Mouse (Mus musculus): ENCODE measurements around the gene Tbc1d2b.

Gene Tbc1d2b

GRCm38 (mm10) chr9:90242855-90243254 lies 27.7 kb downstream of the Tbc1d2b start:
- DNase-seq (ENCODE audit: low read depth, low spot score): no peak

DNA sequence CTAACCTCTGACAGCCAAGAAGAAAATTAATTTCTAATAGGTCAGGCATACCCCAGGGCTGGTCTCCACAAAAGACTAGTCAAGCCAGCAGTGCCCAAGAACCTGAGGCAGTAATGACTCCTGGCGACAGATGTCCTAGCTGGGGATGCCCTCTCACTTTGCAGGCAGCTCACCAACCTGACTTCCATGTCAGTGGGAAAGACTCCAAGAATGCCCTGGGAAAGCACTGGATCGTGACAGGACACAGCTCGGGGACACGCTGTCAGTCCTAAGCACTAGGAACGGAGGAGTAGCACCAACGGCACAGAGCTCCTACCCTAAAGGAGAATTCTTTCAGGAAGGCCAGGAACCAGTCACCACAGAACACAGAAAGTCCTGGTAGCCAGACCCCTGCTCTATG lies 28.3 kb downstream of the Tbc1d2b start:
- no peak for DNase-seq (ENCODE audit: low read depth, low spot score)

DNA sequence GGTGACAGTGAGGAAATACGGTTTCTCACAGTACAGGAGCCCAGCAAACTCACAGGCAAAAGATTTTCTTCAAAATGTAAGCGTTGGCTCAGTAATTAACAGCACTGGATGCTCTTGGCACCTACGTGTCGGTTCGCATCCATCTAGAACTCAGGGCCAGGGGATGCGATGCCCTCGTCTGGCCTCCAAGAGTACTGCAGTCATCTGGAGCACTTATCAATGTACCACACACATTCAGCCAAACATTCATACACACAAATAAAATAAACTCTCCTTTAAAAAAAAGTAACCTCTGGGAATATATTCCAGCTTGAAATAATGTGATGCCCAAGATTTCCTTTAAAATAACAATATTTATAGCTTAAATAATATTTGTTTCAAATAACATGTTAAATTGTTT lies 29.0 kb downstream of the Tbc1d2b start:
- DNase-seq (ENCODE audit: low read depth, low spot score): peak; percentile 41

DNA sequence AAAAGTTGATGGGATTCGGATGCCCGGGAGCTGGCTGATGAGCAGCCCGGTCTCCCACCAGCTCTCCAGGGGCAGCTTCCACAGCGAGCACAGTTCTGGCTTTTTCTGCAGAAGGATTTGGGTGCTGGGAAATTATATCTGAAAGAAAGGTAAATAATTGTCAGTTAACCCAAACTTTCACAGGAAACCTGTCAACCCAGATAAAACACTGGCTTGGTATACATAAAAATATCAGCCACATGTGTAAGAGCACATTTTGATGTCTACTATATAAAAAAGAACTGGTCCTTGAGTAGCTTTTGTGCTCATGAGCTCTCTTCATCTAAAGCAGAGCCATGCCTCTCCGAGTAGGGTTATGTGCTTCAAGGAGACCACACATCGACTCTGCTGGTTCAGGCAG lies 29.6 kb downstream of the Tbc1d2b start:
- no peak for DNase-seq (ENCODE audit: low read depth, low spot score)

DNA sequence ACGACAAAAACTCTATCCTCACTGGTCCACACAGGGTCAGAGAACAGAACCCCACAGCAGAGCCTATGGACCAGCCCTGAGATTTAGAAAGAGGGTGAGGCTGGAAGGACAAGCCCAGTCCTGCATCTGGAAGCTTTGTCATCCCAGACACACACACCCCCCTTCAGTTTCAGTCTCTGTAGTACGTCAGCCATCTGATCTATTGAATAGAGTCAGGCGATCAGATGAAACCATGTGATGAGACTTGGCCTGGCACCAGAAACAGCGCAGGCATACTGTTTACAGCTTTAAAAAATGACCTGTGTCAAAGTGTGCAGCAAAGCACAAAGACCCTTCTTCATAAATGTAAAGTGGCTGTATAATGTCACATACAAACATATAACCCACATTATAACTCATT lies 30.0 kb downstream of the Tbc1d2b start:
- DNase-seq (ENCODE audit: low read depth, low spot score): no peak

DNA sequence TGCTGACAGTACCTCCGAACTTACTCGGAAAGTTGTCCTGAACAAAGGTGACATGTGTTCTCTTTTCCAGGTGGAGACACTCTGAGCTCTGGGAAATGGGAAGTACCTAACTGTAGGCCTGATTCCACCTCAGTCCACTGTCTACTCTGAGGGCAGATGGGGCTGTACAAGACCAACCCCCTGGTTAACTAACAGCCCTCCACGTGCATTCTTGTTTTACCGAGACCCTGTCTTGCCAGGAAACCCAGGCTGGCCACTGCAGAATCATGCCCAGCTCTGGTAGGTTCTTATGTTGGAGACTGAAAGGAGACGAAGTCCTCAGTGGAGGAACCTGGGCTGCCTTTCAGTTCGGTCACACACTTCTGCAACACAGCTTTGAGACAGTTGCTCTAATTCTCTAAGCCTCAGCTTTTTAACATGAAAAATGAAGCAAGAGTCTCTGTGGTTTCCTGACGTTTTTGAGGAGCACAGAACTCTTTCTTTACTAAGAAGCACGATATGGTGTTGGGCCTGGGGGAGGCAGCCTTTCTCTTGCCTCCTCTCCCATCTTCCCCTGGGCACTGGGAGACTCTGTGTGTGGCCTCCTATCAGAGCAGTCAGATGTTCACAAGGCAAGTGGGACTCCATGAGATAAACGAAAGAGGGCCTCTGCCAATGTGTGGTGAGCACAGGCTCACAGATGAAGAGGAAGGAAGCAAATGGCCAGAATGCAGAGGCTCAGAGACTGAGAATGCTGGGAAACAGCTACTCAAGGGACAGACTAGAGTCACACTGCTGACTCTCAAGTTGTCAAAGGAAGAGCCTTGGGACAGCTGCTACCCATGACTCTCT lies 33.2 kb downstream of the Tbc1d2b start:
- DNase-seq (ENCODE audit: low read depth, low spot score): no peak

DNA sequence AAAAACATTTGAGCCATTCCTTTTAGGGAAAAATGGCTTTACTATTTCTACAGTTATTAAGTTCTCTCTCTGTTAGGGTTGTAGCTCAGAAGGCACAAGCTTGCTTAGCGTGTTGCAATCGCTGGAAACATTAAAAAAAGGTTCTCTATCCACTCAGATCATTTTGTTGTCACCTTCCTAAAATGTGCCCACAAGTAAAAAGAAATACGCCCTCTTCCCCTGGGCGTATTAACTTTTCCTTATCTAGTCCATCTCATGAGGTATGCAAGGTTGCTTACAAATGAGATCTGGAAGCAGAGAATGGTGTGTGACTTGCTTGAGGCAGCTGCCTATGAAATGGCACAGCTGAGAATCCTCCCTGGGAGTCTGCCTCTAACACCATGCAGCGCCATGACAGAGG lies 33.8 kb downstream of the Tbc1d2b start:
- DNase-seq (ENCODE audit: low read depth, low spot score): no peak

- DNase-seq (ENCODE audit: low read depth, low spot score): no peak
Observed at GRCm38 (mm10) chr9:90235258-90235882, 35.2 kb downstream of the Tbc1d2b start.

DNA sequence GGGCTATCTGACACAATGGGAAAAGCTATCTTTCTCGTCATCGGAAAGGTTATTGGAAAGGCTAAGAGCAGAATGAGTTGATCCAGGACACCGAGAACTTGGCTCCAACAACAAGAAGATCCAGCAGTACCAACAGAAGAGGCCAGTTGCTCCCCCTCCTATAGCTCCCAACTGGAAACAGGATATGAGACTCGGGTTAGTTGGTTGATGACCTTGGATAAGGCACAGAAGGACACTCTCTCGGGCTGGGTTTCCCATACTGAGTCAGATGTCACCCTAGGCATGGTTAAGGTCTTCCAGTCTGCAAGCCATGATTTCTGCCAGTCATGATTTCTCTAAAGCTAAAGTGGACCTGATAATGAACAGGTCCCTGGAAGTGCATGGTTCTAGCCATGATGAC lies 35.8 kb downstream of the Tbc1d2b start:
- no peak for DNase-seq (ENCODE audit: low read depth, low spot score)

DNA sequence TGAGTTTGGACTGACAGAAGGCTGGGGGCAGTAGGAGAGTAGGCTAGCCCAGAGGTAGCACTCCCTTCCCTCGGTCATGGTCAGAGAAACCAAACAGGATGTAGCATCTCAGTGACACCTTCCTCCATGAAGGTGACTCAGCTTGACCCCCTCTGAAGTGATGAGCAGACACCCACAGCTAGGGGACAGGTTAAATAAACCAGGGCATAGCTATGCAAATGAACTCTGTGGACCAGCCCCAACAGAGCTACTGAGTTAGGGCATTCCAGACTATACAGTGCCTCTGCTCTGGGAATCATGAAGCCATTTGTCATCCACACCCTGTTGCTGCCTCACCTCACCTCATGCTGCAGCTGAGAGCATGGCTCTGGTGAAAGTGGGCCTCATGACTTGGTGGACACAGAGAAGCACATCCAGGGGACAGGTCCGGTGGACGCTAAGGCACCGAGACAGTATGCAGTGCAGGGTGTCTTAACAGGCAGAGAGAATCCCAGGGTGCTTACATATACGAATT lies 36.6 kb downstream of the Tbc1d2b start:
- peak; percentile 19 for DNase-seq (ENCODE audit: low read depth, low spot score)

GRCm38 (mm10) chr9:90232781-90233690 lies 37.6 kb downstream of the Tbc1d2b start:
- no peak for DNase-seq (ENCODE audit: low read depth, low spot score)

GRCm38 (mm10) chr9:90227171-90227570 lies 43.4 kb downstream of the Tbc1d2b start:
- peak; percentile 22 for DNase-seq (ENCODE audit: low read depth, low spot score)

DNA sequence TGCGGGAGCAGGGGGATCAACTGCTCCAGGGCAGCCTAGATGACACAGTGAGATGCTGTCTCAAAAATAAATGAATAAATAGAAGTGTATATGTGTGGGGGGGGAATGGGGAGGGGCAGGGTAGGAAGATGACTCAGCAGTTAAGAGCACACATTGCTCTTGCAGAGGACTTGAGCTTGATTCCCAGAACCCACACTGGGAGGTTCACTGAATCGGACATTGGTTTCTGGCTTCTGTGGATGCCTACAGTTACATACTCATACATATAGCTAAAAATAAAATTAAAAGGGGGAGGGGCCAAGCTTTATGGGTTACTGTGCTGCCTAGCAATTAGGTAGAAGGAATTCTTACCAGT lies 43.9 kb downstream of the Tbc1d2b start:
- DNase-seq (ENCODE audit: low read depth, low spot score): no peak

- no peak for DNase-seq (ENCODE audit: low read depth, low spot score)
Observed at GRCm38 (mm10) chr9:90226081-90226741, 44.4 kb downstream of the Tbc1d2b start.

- no peak for DNase-seq (ENCODE audit: low read depth, low spot score)
Observed at GRCm38 (mm10) chr9:90222275-90222674, 48.3 kb downstream of the Tbc1d2b start.

DNA sequence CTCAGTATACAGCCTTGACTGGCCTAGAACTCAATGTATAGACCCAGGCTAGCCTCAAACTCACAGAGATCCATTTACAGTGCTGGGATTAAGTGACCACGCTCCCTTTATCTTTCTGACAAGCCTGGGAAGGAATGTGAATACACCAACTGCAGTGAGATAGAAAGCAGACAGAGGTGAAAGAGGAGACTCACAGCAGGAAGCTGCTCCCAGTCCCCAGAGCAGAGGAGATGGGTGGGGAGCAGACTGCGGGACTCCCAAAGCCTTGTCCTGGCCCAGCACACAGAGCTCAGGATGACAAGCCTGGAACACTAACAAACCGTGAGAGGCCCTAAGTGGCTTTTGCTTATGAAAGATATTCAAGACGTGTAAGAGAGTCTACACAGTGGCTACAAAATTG lies 53.1 kb downstream of the Tbc1d2b start:
- peak; percentile 15 for DNase-seq (ENCODE audit: low read depth, low spot score)

DNA sequence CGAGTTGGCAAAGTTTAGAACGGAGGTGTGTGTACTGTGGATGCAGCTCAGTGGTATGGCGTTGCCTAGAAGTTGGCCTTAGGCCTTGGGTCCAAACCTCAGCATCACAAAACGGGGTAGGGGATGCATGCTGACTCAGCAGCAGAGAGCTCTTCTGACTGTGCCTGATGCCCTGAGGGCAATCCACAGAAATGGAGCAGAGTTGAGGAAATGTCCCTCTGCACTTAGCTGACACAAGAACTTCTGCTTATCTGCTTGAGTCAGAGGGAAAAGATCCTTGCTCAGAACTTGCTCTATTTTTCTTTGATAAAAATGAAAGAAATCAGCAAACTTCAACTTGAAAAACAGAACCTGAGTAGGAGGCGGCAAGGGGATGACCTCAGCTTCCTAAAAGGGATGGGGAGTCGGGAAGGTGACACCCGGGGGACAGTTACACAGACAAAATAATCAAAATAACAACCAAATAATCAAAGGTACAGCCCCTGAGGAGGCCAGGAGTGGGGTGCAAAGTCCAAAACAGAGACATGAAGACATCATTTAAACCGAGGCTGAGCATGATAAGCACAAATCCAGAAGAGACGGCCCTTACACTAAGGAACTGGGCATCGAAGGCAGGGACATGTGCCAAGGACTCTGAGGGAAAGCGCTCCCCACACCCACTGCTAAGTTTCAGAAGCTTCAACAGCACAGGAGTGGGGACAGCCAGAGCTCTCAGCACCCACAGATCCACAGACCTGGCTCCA lies 54.2 kb downstream of the Tbc1d2b start:
- no peak for DNase-seq (ENCODE audit: low read depth, low spot score)

GRCm38 (mm10) chr9:90213127-90213526 lies 57.5 kb downstream of the Tbc1d2b start:
- no peak for DNase-seq (ENCODE audit: low read depth, low spot score)

DNA sequence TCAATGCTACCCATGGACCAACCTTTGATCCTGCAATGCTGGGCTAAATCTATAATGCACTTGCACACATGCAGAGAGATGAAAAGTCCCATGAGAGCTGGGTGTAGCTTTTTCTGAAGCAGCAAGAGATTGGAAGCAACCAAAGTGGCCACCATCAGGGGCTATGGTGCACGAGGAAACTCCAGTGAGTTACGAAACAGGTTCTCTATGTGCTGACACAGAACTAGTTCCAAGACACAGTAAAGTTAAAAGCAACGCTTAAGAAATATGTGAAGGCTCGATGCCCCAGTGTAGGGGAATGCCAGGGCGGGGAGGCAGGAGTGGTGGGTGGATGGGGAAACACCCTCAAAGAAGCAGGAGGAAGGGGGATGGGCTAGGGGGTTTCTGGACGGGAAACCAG lies 61.9 kb downstream of the Tbc1d2b start:
- DNase-seq (ENCODE audit: low read depth, low spot score): no peak

DNA sequence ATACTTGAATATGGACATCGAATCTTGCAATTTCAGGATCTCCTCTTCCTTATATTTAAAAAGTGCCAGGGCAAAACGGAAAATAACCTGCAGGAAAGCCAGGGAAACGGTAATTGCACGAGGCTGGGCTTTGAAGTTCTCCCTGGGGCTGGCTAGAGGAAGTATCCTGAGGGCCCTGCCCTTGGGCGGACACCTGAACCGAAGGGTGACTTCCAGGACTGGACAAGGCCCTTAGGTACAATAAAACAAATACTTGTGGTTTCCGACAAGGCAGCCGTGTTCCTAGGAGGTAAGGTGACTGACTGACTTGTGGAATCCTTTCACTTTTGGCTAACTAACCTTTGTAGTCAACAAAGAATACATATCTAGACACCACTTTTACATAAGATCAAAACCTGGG lies 62.8 kb downstream of the Tbc1d2b start:
- DNase-seq (ENCODE audit: low read depth, low spot score): no peak

- peak; percentile 80 for DNase-seq (ENCODE audit: low read depth, low spot score)
Observed at GRCm38 (mm10) chr9:90206500-90206899, 64.1 kb downstream of the Tbc1d2b start.

Measured in ES-CJ7 (cell line).